Mouse (Mus musculus): ENCODE measurements around the gene Pdzk1.

DNA sequence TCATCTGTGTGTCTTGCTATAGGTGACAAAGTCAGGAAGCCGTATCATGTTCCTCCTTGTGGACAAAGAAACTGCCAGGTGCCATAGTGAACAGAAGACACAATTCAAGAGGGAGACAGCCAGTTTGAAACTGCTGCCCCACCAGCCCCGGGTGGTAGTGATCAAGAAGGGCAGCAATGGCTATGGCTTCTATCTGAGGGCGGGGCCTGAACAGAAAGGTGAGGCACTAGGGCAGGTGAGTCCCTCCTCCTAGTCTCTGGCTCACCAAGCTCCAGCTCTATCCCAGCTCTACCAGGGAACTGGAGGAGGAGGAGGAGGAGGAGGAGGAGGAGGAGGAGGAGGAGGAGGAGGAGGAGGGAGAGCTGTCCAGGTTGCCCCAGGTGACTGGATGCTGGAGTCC, 26.7 kb downstream of the Pdzk1 start:
- TF ChIP-seq GATA1 (IDR thresholded peaks at IDR 0.05; ENCODE audit: borderline replicate concordance, low read length) (no peak), FLI1 (IDR thresholded peaks at IDR 0.05; ENCODE audit: low read length) (no peak)
